Mouse (Mus musculus) CH12.LX (cell line): ENCODE results near the gene Fat2. TPM values are rescaled to one million over a fixed set of nuclear protein-coding genes. Genes with fewer than 3 reads are reported as not detected.

ENCODE experiments used
- DNase-seq: peaks from one replicate; pipeline ENCODE4 v3.0.0-alpha.2; 2013; ENCODE audit errors: extremely low read depth
- H3K27ac ChIP-seq: 2 replicates; pipeline ENCODE4 v1.5.1; 2012; ENCODE audit warnings: low read depth, mild to moderate bottlenecking, control low read depth, moderate library complexity; ENCODE audit not compliant: insufficient read depth
- H3K27me3 ChIP-seq: replicated peaks from 2 replicates; pipeline ENCODE3; 2012; ENCODE audit warnings: inconsistent platforms
- H3K36me3 ChIP-seq, 2 experiments: replicated peaks in 1 of 2; 2 replicates each; pipeline versions ENCODE3 to v1.6.1; 2012; ENCODE audit warnings: inconsistent platforms in 1 of 2, low read length in 1 of 2, mild to moderate bottlenecking in 1 of 2, mixed read lengths in 1 of 2, moderate library complexity in 1 of 2; ENCODE audit not compliant: control insufficient read depth in 1 of 2, insufficient read depth in 1 of 2
- H3K4me1 ChIP-seq, 2 experiments: 2 replicates each; pipeline ENCODE4 v1.6.1; 2012; ENCODE audit warnings: inconsistent platforms in 1 of 2, moderate library complexity in 1 of 2; ENCODE audit not compliant: insufficient read depth in 2 of 2, control insufficient read depth in 1 of 2
- H3K4me2 ChIP-seq: 2 replicates; pipeline ENCODE4 v1.6.1; 2012; ENCODE audit warnings: low read depth, mild to moderate bottlenecking, control low read depth; ENCODE audit not compliant: poor library complexity, insufficient read depth, severe bottlenecking
- H3K4me3 ChIP-seq, 3 experiments: fragments of 150-350 bp in 1 of 3; sonication (generic) in 1 of 3; replicated peaks in 1 of 3; 2 replicates each; pipeline versions ENCODE3 to v1.5.1; 2011 to 2012; ENCODE audit warnings: low read depth in 2 of 3, low read length in 2 of 3, mild to moderate bottlenecking in 2 of 3, moderate library complexity in 2 of 3, control low read depth in 1 of 3, improper control_type of control experiment in 1 of 3, inconsistent platforms in 1 of 3, mixed read lengths in 1 of 3; ENCODE audit not compliant: poor library complexity in 1 of 3
- H3K79me2 ChIP-seq: replicated peaks from 2 replicates; pipeline ENCODE4 v1.6.1; 2012; ENCODE audit warnings: mild to moderate bottlenecking, moderate library complexity; ENCODE audit not compliant: control insufficient read depth, poor library complexity, insufficient read depth, severe bottlenecking; ENCODE audit errors: extremely low read depth
- H3K9ac ChIP-seq: 2 replicates; pipeline ENCODE4 v1.6.1; 2012; ENCODE audit warnings: low read depth, mild to moderate bottlenecking, control low read depth, moderate library complexity; ENCODE audit not compliant: insufficient read depth
- H3K9me3 ChIP-seq: replicated peaks from 2 replicates; pipeline ENCODE3; 2012; ENCODE audit warnings: low read length, inconsistent platforms, mixed read lengths
- BHLHE40 ChIP-seq: IDR thresholded peaks from 2 replicates; pipeline ENCODE4 v1.6.1; 2011; ENCODE audit warnings: mild to moderate bottlenecking, low read depth, low read length, improper control_type of control experiment
- E2F4 ChIP-seq: IDR thresholded peaks from 2 replicates; pipeline ENCODE4 v1.6.1; 2011; ENCODE audit warnings: low read depth, low read length, improper control_type of control experiment; ENCODE audit not compliant: insufficient replicate concordance
- EP300 ChIP-seq: IDR thresholded peaks from 2 replicates; pipeline ENCODE4 v1.6.1; 2011; ENCODE audit warnings: low read length, improper control_type of control experiment
- ETS1 ChIP-seq: conservative IDR thresholded peaks from 2 replicates; pipeline ENCODE4 v1.6.1; 2012; ENCODE audit warnings: low read depth, mild to moderate bottlenecking, inconsistent platforms, low read length, improper control_type of control experiment, moderate library complexity
- HCFC1 ChIP-seq: IDR thresholded peaks from 2 replicates; pipeline ENCODE4 v1.6.1; 2012; ENCODE audit warnings: low read depth, mild to moderate bottlenecking, inconsistent platforms, low read length, improper control_type of control experiment
- IRF4 ChIP-seq: IDR thresholded peaks from 2 replicates; pipeline ENCODE4 v1.6.1; 2014; ENCODE audit warnings: low read depth, mild to moderate bottlenecking, inconsistent platforms, low read length, improper control_type of control experiment
- JUN ChIP-seq: IDR thresholded peaks from 2 replicates; pipeline ENCODE4 v1.6.1; 2011; ENCODE audit warnings: low read depth, mild to moderate bottlenecking, low read length, improper control_type of control experiment, moderate library complexity; ENCODE audit not compliant: insufficient read depth
- KAT2A ChIP-seq: IDR thresholded peaks from 2 replicates; pipeline ENCODE4 v1.6.1; 2012; ENCODE audit warnings: low read length, improper control_type of control experiment, inconsistent platforms; ENCODE audit not compliant: insufficient replicate concordance
- MAZ ChIP-seq: IDR thresholded peaks from 2 replicates; pipeline ENCODE4 v1.6.1; 2012; ENCODE audit warnings: low read depth, mild to moderate bottlenecking, inconsistent platforms, low read length, improper control_type of control experiment, moderate library complexity
- MXI1 ChIP-seq: IDR thresholded peaks from 2 replicates; pipeline ENCODE4 v1.6.1; 2011; ENCODE audit warnings: mild to moderate bottlenecking, low read depth, low read length, improper control_type of control experiment
- MYC ChIP-seq: IDR thresholded peaks from 2 replicates; pipeline ENCODE4 v1.6.1; 2011; ENCODE audit warnings: low read depth, mild to moderate bottlenecking, improper control_type of control experiment, low read length
- NRF1 ChIP-seq: IDR thresholded peaks from 2 replicates; pipeline ENCODE4 v1.6.1; 2014; ENCODE audit warnings: low read depth, mild to moderate bottlenecking, inconsistent platforms, low read length, improper control_type of control experiment, moderate library complexity
- POLR2A ChIP-seq: IDR thresholded peaks from 2 replicates; pipeline ENCODE4 v1.6.1; 2011; ENCODE audit warnings: low read depth, mild to moderate bottlenecking, improper control_type of control experiment, low read length
- POLR2AphosphoS2 ChIP-seq: IDR thresholded peaks from 2 replicates; pipeline ENCODE4 v1.6.1; 2011; ENCODE audit warnings: low read depth, low read length, improper control_type of control experiment
- TCF12 ChIP-seq: IDR thresholded peaks from 2 replicates; pipeline ENCODE4 v1.6.1; 2014; ENCODE audit warnings: low read depth, mild to moderate bottlenecking, inconsistent platforms, low read length, improper control_type of control experiment
- USF1 ChIP-seq: IDR thresholded peaks from 2 replicates; pipeline ENCODE4 v1.6.1; 2014; ENCODE audit warnings: low read depth, mild to moderate bottlenecking, inconsistent platforms, low read length, improper control_type of control experiment
- USF2 ChIP-seq: conservative IDR thresholded peaks from 2 replicates; pipeline ENCODE4 v1.6.1; 2011; ENCODE audit warnings: low read depth, low read length, improper control_type of control experiment
- ZC3H11A ChIP-seq: IDR thresholded peaks from 2 replicates; pipeline ENCODE4 v1.6.1; 2012; ENCODE audit warnings: low read depth, mild to moderate bottlenecking, inconsistent platforms, low read length, improper control_type of control experiment
- ZMIZ1 ChIP-seq: IDR thresholded peaks from 2 replicates; pipeline ENCODE4 v1.6.1; 2012; ENCODE audit warnings: low read depth, mild to moderate bottlenecking, inconsistent platforms, low read length, improper control_type of control experiment
- dilution Hi-C: fragments of 300-500 bp; cut with MboI; formaldehyde crosslinking; loops from 2 replicates; pipeline ENCODE4 v1.14.3; 2020; ENCODE audit warnings: low sequenced_read_pairs; ENCODE audit not compliant: extremely low pct_unique_long_range_greater_than_20kb, extremely low pct_ligation_motif_present
- in situ Hi-C: fragments of 300-500 bp; cut with MboI; formaldehyde crosslinking; loops from 3 replicates; pipeline ENCODE4 v1.14.3; 2019; ENCODE audit warnings: low sequenced_read_pairs, low pct_ligation_motif_present, low pct_unique_long_range_greater_than_20kb, mixed read lengths
- polyA plus RNA-seq: library from polyadenylated mRNA; unstranded; fragments of >175 nt; gene quantifications from 2 replicates; pipeline ENCODE4 v1.2.1, GENCODE M21; 2012; ENCODE audit warnings: low read depth; ENCODE audit not compliant: insufficient read length
- total RNA-seq, 2 experiments: library from RNA; depleted of rRNA; stranded (reverse); fragments of 300-350 nt in 1 of 2; fragments of >200 nt in 1 of 2; gene quantifications; 2 replicates each; pipeline ENCODE4 v1.2.3; 2012 to 2014

The Fat2 gene
- total and polyA plus RNA-seq, 3 experiments, result under 0.01 TPM; not detected in 2

DNA sequence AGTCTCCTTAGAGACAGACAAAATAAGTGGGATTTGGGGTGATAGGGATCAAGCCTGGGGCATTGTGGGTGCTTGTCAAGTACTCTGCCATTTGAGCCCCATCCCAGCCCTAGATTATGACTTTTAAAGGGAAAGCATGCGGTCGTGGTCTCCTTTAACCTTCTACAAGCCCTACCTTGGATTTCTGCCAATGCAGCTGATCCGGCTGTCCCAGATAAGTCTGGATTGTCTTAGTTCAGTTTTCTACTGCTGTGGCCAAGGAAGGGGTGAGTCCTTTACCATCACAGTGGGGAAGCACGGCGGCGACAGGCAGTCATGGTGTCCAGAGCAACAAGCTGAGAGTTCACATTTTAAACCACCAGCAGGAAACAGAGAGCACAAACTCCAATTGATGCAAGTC is 44.5 kb upstream of the Fat2 start:
- in situ Hi-C loops, result loop anchor here (5.0 to 25.0 kb wide), 4 partner anchors 129 to 494 kb away; partner anchors contain the start of gene Slc36a1
- TF ChIP-seq E2F4 (no peak), POLR2AphosphoS2 (no peak), BHLHE40 (no peak), MAZ (no peak), EP300 (no peak), ETS1 (no peak), POLR2A (no peak), MXI1 (no peak), ZMIZ1 (no peak), MYC (no peak), ZC3H11A (no peak), NRF1 (no peak)
- TF ChIP-seq, all 38 proteins: peak for 0
- Histone ChIP-seq H3K4me1 (no peaks in the 10 kb centered on the region), H3K9ac (no peak overlapping the region), H3K4me3 (no peak overlapping the region), H3K27ac (no peak overlapping the region), H3K36me3 (no peaks in the 10 kb centered on the region), H3K9me3 (no peaks in the 10 kb centered on the region), H3K79me2 (no peaks in the 10 kb centered on the region), H3K27me3 (peaks cover 73% of the 10 kb centered on the region), H3K4me2 (no peak overlapping the region)
- dilution Hi-C loops, result no loop called here
- DNase-seq, result no peak

DNA sequence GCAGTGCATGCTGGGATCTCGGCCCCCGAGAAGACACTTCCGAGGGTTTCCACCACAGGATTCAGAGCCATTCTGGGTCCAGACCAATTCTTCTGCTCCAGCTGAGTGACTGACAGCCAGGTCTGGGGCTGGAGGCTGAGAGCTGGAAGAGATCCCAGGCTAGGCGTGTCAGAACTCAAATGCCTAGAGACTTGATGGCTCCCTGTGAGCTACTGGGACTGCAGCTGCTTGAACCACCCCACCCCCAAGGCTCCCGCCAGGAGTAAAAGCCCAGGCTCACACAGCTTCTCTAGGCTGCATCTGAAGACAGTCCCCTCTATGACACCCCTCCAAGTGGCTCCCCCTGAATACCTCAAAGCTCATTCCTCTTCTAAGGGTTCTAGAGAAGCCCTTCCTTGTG is 42.0 kb upstream of the Fat2 start:
- Histone ChIP-seq H3K4me3 (no peak overlapping the region), H3K27me3 (peaks cover 75% of the 10 kb centered on the region)
- TF ChIP-seq IRF4, result no peak
- TF ChIP-seq USF2, result no peak
- TF ChIP-seq USF1, result no peak
- no peak for TF ChIP-seq MYC
- TF ChIP-seq KAT2A, result no peak
- no peak for TF ChIP-seq HCFC1
- TF ChIP-seq JUN, result no peak
- TF ChIP-seq MAZ, result no peak
- TF ChIP-seq TCF12, result no peak
- no peak for TF ChIP-seq E2F4
- TF ChIP-seq, all 38 proteins: peak for 0
- no peak for DNase-seq
- dilution Hi-C loops, result no loop called here
- no peaks in the 10 kb centered on the region for H3K4me1 ChIP-seq
- H3K27ac ChIP-seq, result no peak overlapping the region
- no peaks in the 10 kb centered on the region for H3K36me3 ChIP-seq
- H3K9ac ChIP-seq, result no peak overlapping the region
- H3K79me2 ChIP-seq, result no peaks in the 10 kb centered on the region
- in situ Hi-C loops, result loop anchor here (25.0 kb wide), 1 partner anchor 491 kb away; no protein-coding TSS in a partner anchor
- H3K4me2 ChIP-seq, result no peak overlapping the region
- H3K9me3 ChIP-seq, result peaks cover 3% of the 10 kb centered on the region
